Mouse (Mus musculus) hindbrain, embryonic 10.5 days (tissue): ENCODE measurements around the gene Spata17. TPM values are rescaled to one million over a fixed set of nuclear protein-coding genes. Genes with fewer than 3 reads are reported as not detected.
A peak's percentile ranks its signal among the peaks of the same experiment; 100 is the strongest.

Experiments
- DNase-seq: peaks from one replicate; pipeline ENCODE4 v3.0.0-alpha.2; 2017; ENCODE audit warnings: low spot score
- H3K27ac ChIP-seq: fragments of 300-500 bp; sonication (generic); 2 replicates; pipeline ENCODE4 v1.5.1; 2016; ENCODE audit warnings: mild to moderate bottlenecking, moderate library complexity
- H3K27me3 ChIP-seq: fragments of 300-500 bp; sonication (generic); 2 replicates; pipeline ENCODE4 v1.6.1; 2016; ENCODE audit warnings: mild to moderate bottlenecking; ENCODE audit not compliant: poor library complexity, insufficient read depth, severe bottlenecking
- H3K36me3 ChIP-seq: fragments of 300-500 bp; sonication (generic); 2 replicates; pipeline ENCODE4 v1.6.1; 2016; ENCODE audit warnings: mild to moderate bottlenecking, moderate library complexity
- H3K4me1 ChIP-seq: fragments of 300-500 bp; sonication (generic); replicated peaks from 2 replicates; pipeline ENCODE4 v1.6.1; 2016; ENCODE audit warnings: mild to moderate bottlenecking
- H3K4me3 ChIP-seq: fragments of 300-500 bp; sonication (generic); 2 replicates; pipeline ENCODE4 v1.5.1; 2016; ENCODE audit warnings: mild to moderate bottlenecking, moderate library complexity
- H3K9me3 ChIP-seq: fragments of 300-500 bp; sonication (generic); 2 replicates; pipeline ENCODE4 v1.6.1; 2016; ENCODE audit warnings: mild to moderate bottlenecking, moderate library complexity
- WGBS: fragments of 180-500 bp; shearing (Covaris S2); methylation state at CpG from one replicate; pipeline ENCODE4 v1.1.7; 2016; 5-methylcytosine and 5-hydroxymethylcytosine counted together
- polyA plus RNA-seq: library from polyadenylated mRNA; unstranded; fragments of >200 nt; fragmentation: Nextera tagmentation; extraction: Ambion mirVana; gene quantifications from 2 replicates; pipeline ENCODE4 v1.2.1, GENCODE M21; 2016

The Spata17 gene
- 1.5 and 1.8 TPM in 2 replicates for polyA plus RNA-seq

DNA sequence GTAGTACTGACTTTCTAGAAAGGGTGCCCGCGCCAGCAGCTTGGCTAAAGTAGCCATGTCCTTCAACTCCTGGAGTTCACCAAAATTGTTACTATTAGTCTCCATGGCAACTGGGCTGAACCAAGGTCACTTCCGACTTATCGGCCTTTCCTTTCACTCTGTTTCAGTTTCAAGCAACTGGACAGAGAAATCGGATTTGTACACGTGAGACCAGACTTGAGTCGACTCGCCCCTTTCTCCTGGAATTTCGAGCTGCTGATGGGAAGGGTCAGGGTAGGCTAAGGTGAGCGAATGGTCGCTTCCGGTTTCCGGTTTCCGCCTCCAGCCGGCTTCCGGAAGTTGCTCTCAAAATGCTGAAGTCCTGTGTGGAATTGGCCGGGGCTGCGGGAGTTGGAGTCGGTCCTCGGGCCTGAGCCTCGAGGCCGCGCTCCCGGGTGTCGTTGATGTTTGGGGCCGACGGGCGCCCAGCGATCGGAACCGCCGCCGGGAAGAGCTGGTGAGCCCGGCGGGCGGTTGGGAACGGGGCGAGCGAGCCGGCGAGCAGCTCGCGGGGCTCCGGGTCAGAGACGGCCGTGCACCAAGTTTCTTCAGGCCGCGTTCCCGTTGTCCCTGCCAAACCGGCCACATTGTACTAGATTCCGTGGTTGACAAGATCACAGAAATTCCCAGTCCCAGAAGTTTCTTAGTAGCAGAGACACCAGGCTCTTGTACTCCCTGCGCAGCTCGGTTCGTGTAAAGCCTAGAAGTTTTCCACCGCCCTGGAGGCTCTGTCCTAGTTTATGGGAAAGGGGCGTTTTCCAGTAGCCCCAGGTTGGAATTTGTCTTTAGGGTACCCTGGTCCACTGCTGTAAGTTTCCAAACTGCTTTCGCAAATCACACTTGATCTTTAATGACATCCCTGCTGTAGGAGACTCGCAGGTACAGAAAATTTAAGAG is at the start of gene Spata17, which contains the start of gene Gpatch2:
TSS of gene Spata17 (minus strand) at position 285 of the 936 bp plus-strand sequence.
TSS of gene Gpatch2 (plus strand) at position 328 of the 936 bp plus-strand sequence.
- Histone ChIP-seq H3K9me3 (no peaks in the 10 kb centered on the region), H3K4me1 (peaks cover 8% of the 10 kb centered on the region), H3K27me3 (no peaks in the 10 kb centered on the region), H3K4me3 (peak within 1 kb of the TSS; percentile 84), H3K27ac (peak within 1 kb of the TSS; percentile 94), H3K36me3 (0 out of 2 replicates have a peak, but pooled peaks cover 3% of the 10 kb centered on the region)
- DNase-seq = peak; percentile 88
- WGBS = 1% methylated on average over 58 of the region's 58 CpGs

GRCm38 (mm10) chr1:187258756-187259155 is 43.5 kb upstream of the Spata17 start:
- 73% methylated on average over 4 of the region's 4 CpGs for WGBS
- no peak for DNase-seq
- H3K4me3 ChIP-seq = no peak overlapping the region
- H3K27me3 ChIP-seq = no peaks in the 10 kb centered on the region
- H3K4me1 ChIP-seq = peaks cover 20% of the 10 kb centered on the region
- H3K36me3 ChIP-seq = peaks cover 3% of the 10 kb centered on the region; the same call in 1 of the 2 replicates
- H3K27ac ChIP-seq = no peak overlapping the region
- H3K9me3 ChIP-seq = no peaks in the 10 kb centered on the region

DNA sequence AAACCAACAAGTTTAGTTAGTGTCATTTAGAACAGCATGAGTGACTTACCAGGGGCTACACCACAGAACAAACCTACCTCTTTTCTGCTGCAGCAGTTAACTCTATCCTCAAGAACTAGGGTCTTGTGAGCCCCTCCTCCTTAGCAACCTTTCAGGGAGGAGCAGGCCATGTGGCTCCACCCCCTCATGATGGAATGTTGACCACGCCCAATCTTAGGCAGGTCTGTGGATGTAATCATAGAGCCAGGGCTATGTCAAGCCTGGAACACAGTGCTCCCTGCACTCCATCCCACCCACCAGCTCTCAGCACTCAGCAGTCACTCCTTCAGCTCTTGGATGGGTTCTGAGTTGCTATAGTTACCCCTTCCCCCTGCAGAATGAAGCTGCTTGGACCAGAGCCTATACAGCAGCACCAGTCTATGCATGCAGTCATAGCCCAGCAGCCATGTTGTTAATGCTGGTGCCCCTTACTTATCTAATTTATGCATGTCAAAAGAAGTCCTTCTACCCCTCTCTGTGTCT is 35.5 kb upstream of the Spata17 start:
- H3K27ac ChIP-seq = no peak overlapping the region
- H3K9me3 ChIP-seq = no peaks in the 10 kb centered on the region
- WGBS = 90% methylated on average over 1 of the region's 1 CpGs
- no peaks in the 10 kb centered on the region for H3K4me1 ChIP-seq
- H3K27me3 ChIP-seq = no peaks in the 10 kb centered on the region
- no peak overlapping the region for H3K4me3 ChIP-seq
- DNase-seq = no peak
- H3K36me3 ChIP-seq = peaks cover 5% of the 10 kb centered on the region; the same call in 1 of the 2 replicates

- H3K4me3 ChIP-seq = no peak overlapping the region
- H3K36me3 ChIP-seq = 0 out of 2 replicates have a peak, but pooled peaks cover under 1% of the 10 kb centered on the region
- WGBS = 89% methylated on average over 5 of the region's 5 CpGs
- H3K27ac ChIP-seq = no peak overlapping the region
- H3K9me3 ChIP-seq = no peaks in the 10 kb centered on the region
- no peak for DNase-seq
- no peaks in the 10 kb centered on the region for H3K27me3 ChIP-seq
- H3K4me1 ChIP-seq = no peaks in the 10 kb centered on the region
Measured at GRCm38 (mm10) chr1:187244734-187245133, 29.5 kb upstream of the Spata17 start.

- H3K27ac ChIP-seq = no peak overlapping the region
- 89% methylated on average over 5 of the region's 5 CpGs for WGBS
- H3K9me3 ChIP-seq = no peaks in the 10 kb centered on the region
- H3K36me3 ChIP-seq = peaks cover 16% of the 10 kb centered on the region
- no peaks in the 10 kb centered on the region for H3K4me1 ChIP-seq
- no peak for DNase-seq
- no peak overlapping the region for H3K4me3 ChIP-seq
- no peaks in the 10 kb centered on the region for H3K27me3 ChIP-seq
Measured at GRCm38 (mm10) chr1:187241329-187241728, 26.1 kb upstream of the Spata17 start.

DNA sequence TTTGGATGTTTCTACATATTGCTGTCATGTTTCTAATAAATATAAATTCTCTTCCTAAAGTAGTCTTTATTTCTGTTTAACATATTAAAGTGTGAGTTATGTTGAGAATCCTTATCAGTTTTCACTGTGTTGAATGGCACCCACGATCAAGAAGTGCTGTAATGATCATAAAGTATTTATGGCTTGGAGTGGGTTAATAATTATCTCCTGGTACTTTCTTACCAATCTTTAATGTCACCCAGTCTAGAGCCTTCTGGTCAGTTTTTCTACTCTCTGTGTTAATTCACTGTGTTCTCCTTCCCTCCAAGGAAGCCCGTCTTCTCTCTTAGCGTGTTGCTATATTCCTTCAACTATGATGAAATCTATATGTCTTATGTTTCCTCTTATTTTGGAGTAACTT is 25.0 kb upstream of the Spata17 start:
- Histone ChIP-seq H3K4me3 (no peak overlapping the region), H3K36me3 (peaks cover 22% of the 10 kb centered on the region), H3K27ac (no peak overlapping the region), H3K9me3 (no peaks in the 10 kb centered on the region), H3K4me1 (no peaks in the 10 kb centered on the region), H3K27me3 (no peaks in the 10 kb centered on the region)
- no peak for DNase-seq
- 94% methylated on average over 3 of the region's 3 CpGs for WGBS

- H3K27ac ChIP-seq = no peak overlapping the region
- 90% methylated on average over 4 of the region's 4 CpGs for WGBS
- no peaks in the 10 kb centered on the region for H3K27me3 ChIP-seq
- H3K36me3 ChIP-seq = peaks cover 34% of the 10 kb centered on the region
- H3K4me3 ChIP-seq = no peak overlapping the region
- peaks cover 5% of the 10 kb centered on the region; the same call in 1 of the 2 replicates for H3K4me1 ChIP-seq
- DNase-seq = no peak
- H3K9me3 ChIP-seq = no peaks in the 10 kb centered on the region
Measured at GRCm38 (mm10) chr1:187238061-187238460, 22.8 kb upstream of the Spata17 start.

GRCm38 (mm10) chr1:187236296-187236695 is 21.0 kb upstream of the Spata17 start:
- Histone ChIP-seq H3K9me3 (no peaks in the 10 kb centered on the region), H3K4me1 (peaks cover 7% of the 10 kb centered on the region; the same call in 1 of the 2 replicates), H3K27me3 (no peaks in the 10 kb centered on the region), H3K27ac (no peak overlapping the region), H3K36me3 (peaks cover 37% of the 10 kb centered on the region), H3K4me3 (no peak overlapping the region)
- DNase-seq = no peak
- WGBS = 78% methylated on average over 6 of the region's 6 CpGs

GRCm38 (mm10) chr1:187235161-187235560 is 19.9 kb upstream of the Spata17 start:
- 95% methylated on average over 3 of the region's 3 CpGs for WGBS
- Histone ChIP-seq H3K36me3 (peaks cover 43% of the 10 kb centered on the region), H3K27me3 (no peaks in the 10 kb centered on the region), H3K27ac (no peak overlapping the region), H3K9me3 (no peaks in the 10 kb centered on the region), H3K4me1 (peaks cover 7% of the 10 kb centered on the region; the same call in 1 of the 2 replicates), H3K4me3 (no peak overlapping the region)
- no peak for DNase-seq

GRCm38 (mm10) chr1:187232996-187233615 is 17.8 kb upstream of the Spata17 start:
- peak; percentile 15 for DNase-seq
- Histone ChIP-seq H3K36me3 (peaks cover 52% of the 10 kb centered on the region), H3K4me1 (peaks cover 7% of the 10 kb centered on the region; the same call in 1 of the 2 replicates), H3K4me3 (no peak overlapping the region), H3K27ac (no peak overlapping the region), H3K27me3 (no peaks in the 10 kb centered on the region), H3K9me3 (no peaks in the 10 kb centered on the region)
- 59% methylated on average over 7 of the region's 7 CpGs for WGBS

DNA sequence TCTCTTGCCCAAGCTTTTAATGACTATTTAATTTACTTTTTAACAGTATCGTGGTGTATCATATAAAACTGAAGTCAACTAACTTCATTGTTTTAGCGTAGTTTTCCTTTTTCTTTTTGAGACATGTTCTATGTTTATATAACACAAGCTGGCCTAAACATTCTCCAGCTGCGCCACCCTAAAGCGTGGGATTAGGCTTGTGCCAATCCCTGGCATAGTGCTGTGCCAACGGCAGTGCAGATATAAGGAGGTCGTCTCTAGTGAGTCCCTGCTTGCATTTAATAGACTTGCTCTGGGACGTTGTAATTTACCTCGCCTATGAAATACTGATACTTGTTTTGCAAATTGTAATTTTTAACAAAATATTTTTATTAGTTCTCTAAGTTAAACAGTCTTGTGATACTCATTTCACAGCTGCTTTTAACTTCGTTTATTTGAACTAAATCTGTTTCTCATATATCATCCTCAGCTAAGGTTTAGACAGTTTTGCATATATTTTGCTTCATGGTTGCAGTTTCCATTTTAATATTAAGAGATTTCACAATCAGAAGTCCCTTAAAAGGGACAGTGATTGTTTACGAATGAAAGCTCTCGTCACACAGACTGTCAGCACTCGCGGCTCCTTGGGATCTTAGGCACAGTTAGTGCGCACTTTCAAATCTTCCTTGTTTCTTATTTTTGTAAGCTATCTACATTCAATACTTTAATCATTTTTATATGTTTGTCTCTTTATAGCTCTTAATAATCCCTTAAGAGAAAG is 17.1 kb upstream of the Spata17 start:
- H3K27ac ChIP-seq = no peak overlapping the region

DNA sequence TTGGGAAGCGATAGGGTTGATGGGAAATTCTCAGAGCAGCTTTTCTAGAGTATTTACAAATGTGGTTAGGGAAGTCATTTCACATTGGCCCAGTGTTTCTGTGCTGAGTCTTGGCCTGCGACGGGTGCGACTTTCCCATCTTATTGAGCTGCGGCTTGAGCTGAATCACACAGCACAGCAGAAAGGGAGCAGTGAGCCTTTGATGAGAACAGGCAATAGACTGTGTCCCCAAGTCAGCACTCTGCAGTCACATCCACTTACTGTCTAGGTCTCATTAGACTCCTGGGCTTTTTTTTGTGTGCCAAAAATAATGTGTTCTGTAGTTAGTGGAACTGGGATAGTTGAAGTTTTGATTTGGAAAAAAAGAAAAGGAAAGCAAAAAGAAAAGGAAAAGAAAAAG is 15.0 kb upstream of the Spata17 start:
- no peaks in the 10 kb centered on the region for H3K9me3 ChIP-seq
- no peak overlapping the region for H3K27ac ChIP-seq
- DNase-seq = no peak
- H3K4me1 ChIP-seq = peaks cover 7% of the 10 kb centered on the region; the same call in 1 of the 2 replicates
- H3K27me3 ChIP-seq = no peaks in the 10 kb centered on the region
- H3K36me3 ChIP-seq = peaks cover 53% of the 10 kb centered on the region
- WGBS = 93% methylated on average over 5 of the region's 5 CpGs
- H3K4me3 ChIP-seq = no peak overlapping the region

More for the DNA sequence above, 17.1 kb upstream of the Spata17 start:
- peaks cover 7% of the 10 kb centered on the region; the same call in 1 of the 2 replicates for H3K4me1 ChIP-seq
- no peaks in the 10 kb centered on the region for H3K9me3 ChIP-seq
- H3K4me3 ChIP-seq = no peak overlapping the region
- H3K36me3 ChIP-seq = peaks cover 51% of the 10 kb centered on the region
- DNase-seq = no peak
- H3K27me3 ChIP-seq = no peaks in the 10 kb centered on the region
- WGBS = 85% methylated on average over 14 of the region's 14 CpGs
